ENCODE assay signal across 9 mouse cellular contexts in genomic region chr3:58448230-58448629, GRCm38 (mm10). TPM values are rescaled to one million over a fixed set of nuclear protein-coding genes. Genes with fewer than 3 reads are reported as not detected.
A peak's percentile ranks its signal among the peaks of the same experiment; 100 is the strongest.
DNase-seq lines count a peak whose midpoint lies in the region; ATAC-seq and TF ChIP-seq lines count a peak whose summit lies in the region.
"Had no signal": no experiment of that assay in that cellular context is flagged by ENCODE, and none has a peak within 500 bp of the region (broad histone marks: within the 10 kb centered on the region; RNA-seq: fewer than 3 reads in every experiment).

No protein-coding gene starts in this region.

- no peaks in the 10 kb centered on the region for H3K9me3 ChIP-seq in forebrain, postnatal 0 days (ENCODE audit: low read length)
- no peaks in the 10 kb centered on the region for H3K9me3 ChIP-seq in forebrain, embryonic 10.5 days
- no peaks in the 10 kb centered on the region for H3K9me3 ChIP-seq in liver, embryonic 14.5 days (ENCODE audit: control insufficient read depth, low read length)
- H3K9me3 ChIP-seq: megakaryocyte, embryonic 14.5 days had no signal

- H3K27me3 ChIP-seq in forebrain, postnatal 0 days (ENCODE audit: insufficient read depth, low read length): no peaks in the 10 kb centered on the region
- no peaks in the 10 kb centered on the region for H3K27me3 ChIP-seq in forebrain, embryonic 10.5 days (ENCODE audit: poor library complexity, severe bottlenecking)
- H3K27me3 ChIP-seq in liver, embryonic 14.5 days (ENCODE audit: control insufficient read depth, insufficient read depth, low read length): no peaks in the 10 kb centered on the region
- H3K27me3 ChIP-seq: megakaryocyte, embryonic 14.5 days had no signal

- DNase-seq in forebrain, postnatal 0 days: no peak
- no peak for DNase-seq in forebrain, embryonic 10.5 days (ENCODE audit: extremely low spot score, low spot score)
- peak; percentile 41 for DNase-seq in testis, postnatal 10 days (ENCODE audit: low spot score)
- DNase-seq in testis, postnatal 14 days (ENCODE audit: low spot score): no peak
- DNase-seq in liver, embryonic 14.5 days (ENCODE audit: low read depth in 3 of 3, low spot score in 3 of 3): peak in 1 of 3 experiments; percentile 44
- peak; percentile 66 for DNase-seq in thymus, postnatal 4 days
- no peak for DNase-seq in layer of hippocampus, postnatal 36 days
- no peak for DNase-seq in ovary, postnatal 36 days (ENCODE audit: low spot score)

- ATAC-seq in forebrain, postnatal 0 days: no peak
- ATAC-seq in liver, embryonic 14.5 days (ENCODE audit: insufficient read depth): peak; percentile 39; the same call in 1 of the 2 replicates

- no peak for TF ChIP-seq EP300 in liver, embryonic 14.5 days (IDR thresholded peaks at IDR 0.05; ENCODE audit: low read depth)

- no peak overlapping the region for H3K4me3 ChIP-seq in forebrain, postnatal 0 days (ENCODE audit: low read depth, low read length)
- no peak overlapping the region for H3K4me3 ChIP-seq in forebrain, embryonic 10.5 days
- no peak overlapping the region for H3K4me3 ChIP-seq in liver, embryonic 14.5 days (ENCODE audit: insufficient read depth in 1 of 2, low read depth in 2 of 2, low read length in 2 of 2)
- H3K4me3 ChIP-seq: megakaryocyte, embryonic 14.5 days had no signal

- H3K9ac ChIP-seq in forebrain, postnatal 0 days: no peak overlapping the region
- H3K9ac ChIP-seq in liver, embryonic 14.5 days (replicated peaks): no peak overlapping the region

- TF ChIP-seq CTCF in forebrain, postnatal 0 days (IDR thresholded peaks at IDR 0.05; ENCODE audit: low read depth): peak; percentile 33; the same call in 1 of the 2 replicates
- peak; percentile 73 for TF ChIP-seq CTCF in liver, embryonic 14.5 days (IDR thresholded peaks at IDR 0.05; ENCODE audit: low read depth)

- H3K4me2 ChIP-seq in forebrain, postnatal 0 days (ENCODE audit: low read depth): no peak overlapping the region
- no peak overlapping the region for H3K4me2 ChIP-seq in liver, embryonic 14.5 days (ENCODE audit: low read depth)

- no peaks in the 10 kb centered on the region for H3K4me1 ChIP-seq in forebrain, postnatal 0 days (ENCODE audit: insufficient read depth)
- no peaks in the 10 kb centered on the region for H3K4me1 ChIP-seq in forebrain, embryonic 10.5 days
- peaks cover 2 to 4% of the 10 kb centered on the region in 2 experiments; a peak in 3 of 4 replicates for H3K4me1 ChIP-seq in liver, embryonic 14.5 days (replicated peaks; ENCODE audit: control insufficient read depth in 2 of 2, insufficient read depth in 2 of 2, low read length in 1 of 2)

- no peak overlapping the region for H3K27ac ChIP-seq in forebrain, postnatal 0 days (ENCODE audit: low read depth, low read length)
- H3K27ac ChIP-seq in forebrain, embryonic 10.5 days: no peak overlapping the region
- H3K27ac ChIP-seq in liver, embryonic 14.5 days: no peak overlapping the region

- H3K36me3 ChIP-seq in forebrain, postnatal 0 days (ENCODE audit: insufficient read depth): no peaks in the 10 kb centered on the region
- H3K36me3 ChIP-seq in forebrain, embryonic 10.5 days (replicated peaks): peaks cover 8% of the 10 kb centered on the region
- no peaks in the 10 kb centered on the region for H3K36me3 ChIP-seq in liver, embryonic 14.5 days (replicated peaks; ENCODE audit: control insufficient read depth, insufficient read depth, low read depth)

- WGBS in forebrain, postnatal 0 days: 99% methylated on average over 2 of the region's 2 CpGs
- 91% methylated on average over 2 of the region's 2 CpGs for WGBS in forebrain, embryonic 10.5 days
- WGBS in liver, embryonic 14.5 days (ENCODE audit: insufficient replicate concordance): 98% methylated on average over 2 of the region's 2 CpGs

RNA-seq across cellular contexts. Expression of gene Tsc22d2, which starts 33.7 kb away (rescaled TPM):
- 19.0 and 27.7 TPM in 2 replicates for total RNA-seq in forebrain, postnatal 0 days (2014; rRNA removed)
- 7.7 and 10.2 TPM in 2 replicates for polyA plus RNA-seq in forebrain, postnatal 0 days (2015; fragmentation: Nextera tagmentation; extraction: Ambion mirVana)
- 6.3 and 6.6 TPM in 2 replicates for polyA plus RNA-seq in forebrain, embryonic 10.5 days (2016; fragmentation: Nextera tagmentation; extraction: Ambion mirVana)
- 4.3 TPM in 2 replicates for polyA plus RNA-seq in liver, embryonic 14.5 days (2012; rRNA removed)
- 4.1 and 4.3 TPM in 2 replicates for polyA plus RNA-seq in liver, embryonic 14.5 days (2014; fragmentation: Nextera tagmentation; extraction: Ambion mirVana)
- total RNA-seq in layer of hippocampus, postnatal 36 days (2021): 10 to 100 TPM; 40.0 to 44.7 TPM

Comparison
In these comparisons a context has a peak if more than half of its experiments do, and no peak if none do; other contexts are left out.
1. DNase-seq: peak in testis, postnatal 10 days (single experiment) and thymus, postnatal 4 days (single experiment); none in forebrain, postnatal 0 days (single experiment), forebrain, embryonic 10.5 days (single experiment), testis, postnatal 14 days (single experiment), layer of hippocampus, postnatal 36 days (0 of 2) and ovary, postnatal 36 days (single experiment).